8 mouse cellular contexts compared by ENCODE assay signal in genomic region chr11:77514281-77514831, GRCm38 (mm10). TPM values are rescaled to one million over a fixed set of nuclear protein-coding genes. Genes with fewer than 3 reads are reported as not detected.
DNase-seq lines count a peak whose midpoint lies in the region; ATAC-seq lines count a peak whose summit lies in the region.

No protein-coding gene starts in this region.

- no peak for DNase-seq in lung, postnatal 14 days
- peak; percentile 34 for DNase-seq in embryo, embryonic 9.5 days (ENCODE audit: extremely low spot score)
- peak; percentile 49 for DNase-seq in heart, postnatal 4 days
- DNase-seq in gastrocnemius, adult 18-20 months (ENCODE audit: low spot score), result no peak

- H3K27me3 ChIP-seq in lung, embryonic 16.5 days (ENCODE audit: control insufficient read depth, insufficient read depth, low read depth, low read length), result peaks cover 8% of the 10 kb centered on the region; the same call in 1 of the 2 replicates
- H3K27me3 ChIP-seq in liver, embryonic 15.5 days, result peaks cover 54% of the 10 kb centered on the region
- 0 out of 2 replicates have a peak, but pooled peaks cover 7% of the 10 kb centered on the region for H3K27me3 ChIP-seq in stomach, embryonic 15.5 days (replicated peaks)

- H3K4me3 ChIP-seq in lung, embryonic 16.5 days (ENCODE audit: low read length), result peak overlapping the region; percentile 80
- H3K4me3 ChIP-seq in liver, embryonic 15.5 days (replicated peaks), result peak overlapping the region; percentile 75
- H3K4me3 ChIP-seq in stomach, embryonic 15.5 days (replicated peaks), result peak overlapping the region; percentile 71

- no peaks in the 10 kb centered on the region for H3K36me3 ChIP-seq in lung, embryonic 16.5 days (ENCODE audit: control insufficient read depth, insufficient read depth, low read length)
- H3K36me3 ChIP-seq in liver, embryonic 15.5 days (replicated peaks), result no peaks in the 10 kb centered on the region
- H3K36me3 ChIP-seq in stomach, embryonic 15.5 days, result no peaks in the 10 kb centered on the region

- no peak for ATAC-seq in lung, embryonic 16.5 days (ENCODE audit: low read depth)
- peak; percentile 33 for ATAC-seq in liver, embryonic 15.5 days (ENCODE audit: insufficient read depth)
- ATAC-seq in stomach, embryonic 15.5 days (ENCODE audit: insufficient read depth, low FRiP score, low read depth), result no peak
- ATAC-seq in inflammation-experienced regulatory T-cells, adult 6 months, result no peak

- peak overlapping the region; percentile 61; the same call in 1 of the 2 replicates for H3K27ac ChIP-seq in lung, embryonic 16.5 days (ENCODE audit: low read length)
- H3K27ac ChIP-seq in liver, embryonic 15.5 days (replicated peaks), result peak overlapping the region; percentile 55
- no peak overlapping the region for H3K27ac ChIP-seq in stomach, embryonic 15.5 days

- peak overlapping the region; percentile 98 for H3K4me2 ChIP-seq in lung, embryonic 16.5 days (ENCODE audit: low read depth, low read length)
- peak overlapping the region; percentile 98 for H3K4me2 ChIP-seq in liver, embryonic 15.5 days
- peak overlapping the region; percentile 92 for H3K4me2 ChIP-seq in stomach, embryonic 15.5 days

- H3K9ac ChIP-seq in lung, embryonic 16.5 days (ENCODE audit: low read length), result peak overlapping the region; percentile 76
- peak overlapping the region; percentile 51 for H3K9ac ChIP-seq in liver, embryonic 15.5 days
- H3K9ac ChIP-seq in stomach, embryonic 15.5 days, result peak overlapping the region; percentile 20; the same call in 1 of the 2 replicates

- 13% methylated on average over 19 of the region's 19 CpGs for WGBS in lung, embryonic 16.5 days
- WGBS in liver, embryonic 15.5 days (ENCODE audit: insufficient replicate concordance), result 4% methylated on average over 19 of the region's 19 CpGs
- 17% methylated on average over 19 of the region's 19 CpGs for WGBS in stomach, embryonic 15.5 days

- no peaks in the 10 kb centered on the region for H3K9me3 ChIP-seq in lung, embryonic 16.5 days (ENCODE audit: control insufficient read depth, low read length)
- no peaks in the 10 kb centered on the region for H3K9me3 ChIP-seq in liver, embryonic 15.5 days (replicated peaks)
- H3K9me3 ChIP-seq in stomach, embryonic 15.5 days, result no peaks in the 10 kb centered on the region

- peaks cover 36% of the 10 kb centered on the region for H3K4me1 ChIP-seq in lung, embryonic 16.5 days (replicated peaks; ENCODE audit: control insufficient read depth, insufficient read depth, low read length)
- H3K4me1 ChIP-seq in liver, embryonic 15.5 days (replicated peaks), result peaks cover 66% of the 10 kb centered on the region
- H3K4me1 ChIP-seq in stomach, embryonic 15.5 days, result peaks cover 27% of the 10 kb centered on the region

RNA-seq across cellular contexts. Expression of gene Abhd15, which starts 0.6 kb away (rescaled TPM):
- polyA plus RNA-seq in lung, embryonic 16.5 days (2015; fragmentation: Nextera tagmentation; extraction: Ambion mirVana), result 3.9 and 4.0 TPM in 2 replicates
- total RNA-seq in heart, postnatal 4 days (2021), result 1 to 10 TPM; 1.4 to 1.5 TPM
- 3.9 and 4.9 TPM in 2 replicates for polyA plus RNA-seq in liver, embryonic 15.5 days (2015; fragmentation: Nextera tagmentation; extraction: Ambion mirVana)
- polyA plus RNA-seq in stomach, embryonic 15.5 days (2015; fragmentation: Nextera tagmentation; extraction: Ambion mirVana), result 4.0 and 5.2 TPM in 2 replicates
- 1 to 10 TPM in 2 of 3 experiments, under 1 TPM in 1; 0.88 to 3.8 (median 3.5) TPM for polyA plus RNA-seq in inflammation-experienced regulatory T-cells, adult 6 months (2017; shearing (Covaris generic))
- total RNA-seq in gastrocnemius, adult 18-20 months (2021), result under 1 TPM; 0.43 to 0.87 TPM

RNA-seq across cellular contexts. Expression of gene Trp53i13, which starts 1.4 kb away (rescaled TPM):
- 31.3 and 32.2 TPM in 2 replicates for polyA plus RNA-seq in lung, embryonic 16.5 days (2015; fragmentation: Nextera tagmentation; extraction: Ambion mirVana)
- total RNA-seq in heart, postnatal 4 days (2021), result 10 to 100 TPM; 12.0 to 13.7 TPM
- 5.2 TPM in 2 replicates for polyA plus RNA-seq in liver, embryonic 15.5 days (2015; fragmentation: Nextera tagmentation; extraction: Ambion mirVana)
- polyA plus RNA-seq in stomach, embryonic 15.5 days (2015; fragmentation: Nextera tagmentation; extraction: Ambion mirVana), result 33.7 and 35.8 TPM in 2 replicates
- 10 to 100 TPM in 1 of 3 experiments, 1 to 10 TPM in 2; 8.5 to 14.3 (median 8.7) TPM for polyA plus RNA-seq in inflammation-experienced regulatory T-cells, adult 6 months (2017; shearing (Covaris generic))
- 1 to 10 TPM; 2.5 to 3.5 TPM for total RNA-seq in gastrocnemius, adult 18-20 months (2021)

RNA-seq across cellular contexts. Expression of gene Gm10392, which starts 4.6 kb away (rescaled TPM):
- 0.18 TPM in 1 of 2 replicates, not detected in the other for polyA plus RNA-seq in lung, embryonic 16.5 days (2015; fragmentation: Nextera tagmentation; extraction: Ambion mirVana)
- not detected for total RNA-seq in heart, postnatal 4 days (2021)
- 0.07 and 0.28 TPM in 2 replicates for polyA plus RNA-seq in liver, embryonic 15.5 days (2015; fragmentation: Nextera tagmentation; extraction: Ambion mirVana)
- polyA plus RNA-seq in stomach, embryonic 15.5 days (2015; fragmentation: Nextera tagmentation; extraction: Ambion mirVana), result 0.13 and 0.15 TPM in 2 replicates
- 1 to 10 TPM in 1 of 3 experiments, under 1 TPM in 2; 0.33 to 1.6 (median 0.74) TPM for polyA plus RNA-seq in inflammation-experienced regulatory T-cells, adult 6 months (2017; shearing (Covaris generic))
- total RNA-seq in gastrocnemius, adult 18-20 months (2021), result not detected

RNA-seq across cellular contexts. Expression of gene Git1, which starts 21.0 kb away (rescaled TPM):
- 9.1 and 9.2 TPM in 2 replicates for polyA plus RNA-seq in lung, embryonic 16.5 days (2015; fragmentation: Nextera tagmentation; extraction: Ambion mirVana)
- total RNA-seq in heart, postnatal 4 days (2021), result 10 to 100 TPM; 76.8 to 81.0 TPM
- 1.4 and 2.2 TPM in 2 replicates for polyA plus RNA-seq in liver, embryonic 15.5 days (2015; fragmentation: Nextera tagmentation; extraction: Ambion mirVana)
- polyA plus RNA-seq in stomach, embryonic 15.5 days (2015; fragmentation: Nextera tagmentation; extraction: Ambion mirVana), result 9.7 and 10.9 TPM in 2 replicates
- 10 to 100 TPM in 2 of 3 experiments, 1 to 10 TPM in 1; 9.4 to 13.7 (median 11.0) TPM for polyA plus RNA-seq in inflammation-experienced regulatory T-cells, adult 6 months (2017; shearing (Covaris generic))
- total RNA-seq in gastrocnemius, adult 18-20 months (2021), result 10 to 100 TPM; 28.0 to 37.1 TPM

RNA-seq across cellular contexts. Expression of gene Ankrd13b, which starts 24.9 kb away (rescaled TPM):
- 2.8 and 3.0 TPM in 2 replicates for polyA plus RNA-seq in lung, embryonic 16.5 days (2015; fragmentation: Nextera tagmentation; extraction: Ambion mirVana)
- 10 to 100 TPM; 17.3 to 17.4 TPM for total RNA-seq in heart, postnatal 4 days (2021)
- 0.58 and 0.75 TPM in 2 replicates for polyA plus RNA-seq in liver, embryonic 15.5 days (2015; fragmentation: Nextera tagmentation; extraction: Ambion mirVana)
- polyA plus RNA-seq in stomach, embryonic 15.5 days (2015; fragmentation: Nextera tagmentation; extraction: Ambion mirVana), result 5.9 and 6.2 TPM in 2 replicates
- 1 to 10 TPM in 1 of 3 experiments, under 1 TPM in 2; 0.39 to 1.6 (median 0.91) TPM for polyA plus RNA-seq in inflammation-experienced regulatory T-cells, adult 6 months (2017; shearing (Covaris generic))
- total RNA-seq in gastrocnemius, adult 18-20 months (2021), result 10 to 100 TPM; 10.6 to 11.6 TPM

Comparison
In these comparisons a context has a peak if more than half of its experiments do, and no peak if none do; other contexts are left out.
1. H3K9ac ChIP-seq: peak in every context shown above with its lines; median percentile 76 in lung, embryonic 16.5 days; 51 in liver, embryonic 15.5 days; 20 in stomach, embryonic 15.5 days.
2. DNase-seq: peak in embryo, embryonic 9.5 days (single experiment) and heart, postnatal 4 days (single experiment); none in lung, postnatal 14 days (single experiment) and gastrocnemius, adult 18-20 months (single experiment).
3. Peak in every context shown above with its lines, with median percentiles within 50 percentile points of each other: H3K4me2 ChIP-seq and H3K4me3 ChIP-seq.